Mouse (Mus musculus) monocyte, adult 2 months (primary cell): ENCODE measurements around the gene Cutc.

ENCODE experiments used
- DNase-seq, 2 experiments: peaks; one replicate each; pipeline ENCODE4 v3.0.0; 2022; ENCODE audit warnings: low spot score in 2 of 2, low read depth in 1 of 2

Cutc gene

DNA sequence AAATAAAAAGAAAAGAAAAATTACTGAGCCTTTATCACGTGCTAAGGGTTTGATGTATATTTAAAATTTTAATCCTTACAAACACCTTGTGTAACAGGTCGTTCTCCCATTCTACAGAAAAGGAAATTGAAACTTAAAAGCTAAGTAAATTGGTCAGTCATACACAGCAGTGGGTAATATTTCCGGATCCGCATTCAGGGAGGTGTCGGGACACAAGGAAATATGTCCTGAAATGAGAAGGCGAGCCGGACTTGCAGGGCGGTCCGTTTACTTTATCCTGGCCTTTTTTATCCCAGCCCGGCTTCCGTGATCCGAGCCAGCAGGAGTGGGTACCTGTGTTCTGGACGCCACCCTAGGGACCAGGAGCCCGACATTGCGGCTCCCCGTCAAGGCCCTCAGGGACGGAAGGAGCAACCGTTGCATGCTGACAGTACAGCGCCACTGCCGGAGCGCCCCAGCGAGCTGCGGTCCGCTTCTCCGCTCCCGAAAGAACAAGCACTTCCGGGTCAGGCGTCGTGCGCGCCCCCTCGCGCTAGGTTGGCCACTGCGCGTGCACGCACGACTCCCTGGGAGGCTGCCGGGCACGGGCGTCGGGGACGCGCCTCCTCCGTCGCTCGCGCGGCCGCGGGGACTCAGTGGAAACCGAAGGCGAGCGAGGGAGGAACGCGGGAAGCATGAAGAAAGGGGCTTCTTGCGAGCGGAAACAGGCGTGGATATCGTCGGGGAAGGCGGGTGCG is at the start of gene Cutc, which contains the start of gene Cox15:
Gene Cutc, plus strand, starts transcription at position 508 of the 737 bp plus-strand sequence.
Gene Cox15, minus strand, starts transcription at position 512 of the 737 bp plus-strand sequence.
- DNase-seq, result peak; percentile 86 to 92

DNA sequence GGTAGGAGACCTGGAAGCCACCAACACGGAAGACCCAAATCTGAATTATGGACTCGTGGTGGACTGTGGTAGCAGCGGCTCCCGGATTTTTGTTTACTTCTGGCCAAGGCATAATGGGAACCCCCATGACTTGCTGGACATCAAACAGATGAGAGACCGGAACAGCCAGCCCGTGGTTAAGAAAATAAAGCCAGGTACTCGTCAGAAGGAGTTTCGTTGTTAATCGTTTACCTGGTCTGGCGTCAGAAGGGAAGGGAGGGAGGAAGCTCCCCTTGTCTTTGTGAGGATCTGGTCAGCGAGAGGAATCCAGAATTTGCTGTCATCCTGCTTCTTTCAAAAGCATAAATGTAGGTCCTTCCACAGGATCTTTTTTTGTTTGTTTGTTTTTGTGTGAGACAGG is 48.6 kb upstream of the Cutc start:
- no peak for DNase-seq

DNA sequence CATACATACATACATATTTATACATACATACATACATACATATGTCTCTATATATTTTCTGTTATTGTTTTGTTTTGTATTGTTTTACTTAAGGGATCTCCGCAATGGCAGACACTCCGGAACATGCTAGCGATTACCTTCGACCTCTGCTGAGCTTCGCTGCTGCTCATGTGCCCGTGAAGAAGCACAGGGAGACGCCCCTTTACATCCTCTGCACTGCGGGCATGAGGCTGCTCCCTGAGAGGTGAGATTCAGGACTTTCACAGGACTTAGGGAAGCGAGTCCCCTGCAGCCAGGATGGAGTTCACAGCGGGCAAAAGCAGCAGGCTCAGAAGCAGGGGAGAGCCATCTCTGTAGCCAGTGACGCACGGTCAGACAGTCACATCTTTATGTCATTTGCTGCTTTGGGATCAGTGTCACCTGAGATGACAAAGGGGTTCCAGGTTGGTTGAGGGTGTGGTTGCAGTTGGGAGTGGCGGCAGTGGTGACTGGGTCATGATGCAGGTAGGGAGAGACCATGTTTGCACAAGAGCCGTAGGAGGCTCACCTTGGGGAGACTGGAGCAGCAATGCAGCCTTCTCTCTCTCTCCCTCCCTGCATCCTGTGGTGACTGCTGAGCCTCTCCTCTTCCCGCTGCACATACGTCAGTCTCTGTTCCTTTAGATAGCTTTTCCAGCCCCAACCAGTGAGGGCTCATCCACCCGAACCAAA is 47.9 kb upstream of the Cutc start:
- DNase-seq, result no peak

DNA sequence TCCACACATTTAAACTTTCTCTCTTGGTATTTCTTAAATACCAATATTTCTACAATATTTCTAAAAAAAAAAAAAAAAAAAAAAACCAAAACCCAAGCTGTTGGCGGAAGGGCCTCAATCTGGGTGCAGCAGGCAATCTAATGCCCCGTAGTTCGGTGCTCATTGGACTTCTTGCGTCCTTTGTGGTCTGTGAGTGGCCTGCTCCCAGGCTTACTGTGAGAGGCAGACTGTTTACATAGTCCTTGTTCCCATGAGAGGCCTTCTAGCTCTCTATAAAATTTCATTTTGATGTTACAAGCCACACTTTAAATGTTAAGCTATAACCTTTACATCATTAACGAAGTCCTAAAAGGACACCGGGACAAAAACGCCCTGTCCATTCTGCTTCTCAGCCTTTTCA is 44.6 kb upstream of the Cutc start:
- no peak for DNase-seq

DNA sequence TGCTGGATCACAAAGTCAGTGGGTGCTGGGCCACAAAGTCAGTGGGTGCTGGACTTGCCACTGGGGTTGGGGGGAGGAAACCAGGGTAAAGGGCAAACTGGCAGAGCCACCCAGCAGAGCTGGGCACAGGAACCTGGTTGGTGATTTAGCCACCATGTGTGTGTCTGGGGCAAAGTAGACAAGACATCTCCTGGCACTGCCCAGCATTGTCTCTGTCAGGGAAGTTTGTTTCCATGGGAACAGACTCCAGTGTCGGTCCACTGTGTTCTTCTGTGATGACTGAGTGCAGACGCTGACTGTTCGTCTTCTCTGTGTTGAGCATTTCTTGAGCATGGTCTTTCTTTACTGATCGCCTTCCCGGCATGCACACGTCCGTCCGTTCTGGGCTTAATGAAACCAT is 43.5 kb upstream of the Cutc start:
- no peak for DNase-seq

DNA sequence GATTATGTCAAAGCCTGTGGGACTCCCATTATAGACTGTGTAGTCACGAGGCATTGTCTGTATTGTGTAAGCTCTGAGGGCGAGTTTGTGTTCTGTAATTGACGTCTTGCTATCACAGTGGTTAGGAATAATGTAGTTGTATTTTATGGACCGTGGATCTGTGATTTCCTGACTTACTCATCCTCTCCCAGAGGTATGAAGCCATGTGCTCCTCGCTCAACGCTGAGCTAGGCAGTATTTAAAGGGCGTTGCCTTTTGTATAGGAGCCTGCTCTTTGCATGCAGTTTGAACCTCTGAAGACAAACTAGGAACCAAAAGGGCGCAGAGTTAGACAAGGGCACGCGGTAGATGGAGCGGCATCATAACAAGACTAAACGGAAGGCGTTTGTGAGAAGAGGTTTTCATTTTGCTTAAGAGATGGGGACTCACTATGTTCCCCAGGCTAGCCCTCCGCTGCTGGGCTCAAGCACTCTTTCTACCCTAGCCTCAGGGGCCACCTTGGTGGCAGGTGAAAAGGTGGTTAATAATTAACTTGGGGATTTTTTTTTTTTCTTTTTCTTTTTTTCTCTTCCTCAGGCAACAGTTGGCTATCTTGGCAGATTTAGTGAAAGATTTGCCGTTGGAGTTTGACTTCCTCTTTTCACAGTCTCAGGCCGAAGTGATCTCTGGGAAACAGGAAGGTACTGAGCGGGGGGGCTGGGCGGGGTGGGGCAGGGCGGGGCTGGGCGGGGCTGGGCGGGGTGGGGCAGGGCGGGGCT is 41.5 kb upstream of the Cutc start:
- peak; percentile 18 to 34 for DNase-seq

DNA sequence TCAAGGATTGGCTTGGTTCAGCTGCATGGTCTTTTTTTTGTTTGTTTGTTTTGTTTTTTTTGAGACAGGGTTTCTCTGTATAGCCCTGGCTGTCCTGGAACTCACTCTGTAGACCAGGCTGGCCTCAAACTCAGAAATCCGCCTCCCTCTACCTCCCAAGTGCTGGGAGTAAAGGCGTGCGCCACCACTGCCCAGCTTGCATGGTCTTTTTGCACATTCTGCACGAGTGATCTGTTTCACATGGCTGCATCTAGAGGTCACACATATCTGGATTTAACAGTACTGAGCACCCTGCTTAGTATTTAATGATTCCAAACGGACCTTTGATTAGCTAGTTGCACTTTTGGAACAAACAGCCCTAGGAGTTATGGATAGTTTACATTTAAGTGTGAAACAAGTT is 40.8 kb upstream of the Cutc start:
- DNase-seq, result no peak

DNA sequence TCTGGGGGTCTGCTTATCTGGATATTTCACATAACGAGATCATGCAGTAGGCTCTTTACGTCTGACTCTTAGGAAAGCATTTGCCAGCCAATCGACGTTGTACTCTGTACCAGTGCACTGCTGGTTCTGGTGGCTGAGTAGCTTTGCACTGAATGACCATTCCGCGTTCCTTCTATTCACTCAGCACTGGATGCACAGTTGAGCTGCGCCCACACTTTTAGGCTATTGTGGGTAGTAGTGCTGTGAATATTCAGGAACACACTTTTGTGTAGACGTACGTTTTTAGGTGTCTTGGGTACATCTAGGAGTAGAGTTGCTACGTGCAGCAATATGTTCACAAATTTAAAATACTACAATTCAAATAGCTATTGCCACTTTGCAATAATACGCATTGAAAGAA is 32.7 kb upstream of the Cutc start:
- no peak for DNase-seq

DNA sequence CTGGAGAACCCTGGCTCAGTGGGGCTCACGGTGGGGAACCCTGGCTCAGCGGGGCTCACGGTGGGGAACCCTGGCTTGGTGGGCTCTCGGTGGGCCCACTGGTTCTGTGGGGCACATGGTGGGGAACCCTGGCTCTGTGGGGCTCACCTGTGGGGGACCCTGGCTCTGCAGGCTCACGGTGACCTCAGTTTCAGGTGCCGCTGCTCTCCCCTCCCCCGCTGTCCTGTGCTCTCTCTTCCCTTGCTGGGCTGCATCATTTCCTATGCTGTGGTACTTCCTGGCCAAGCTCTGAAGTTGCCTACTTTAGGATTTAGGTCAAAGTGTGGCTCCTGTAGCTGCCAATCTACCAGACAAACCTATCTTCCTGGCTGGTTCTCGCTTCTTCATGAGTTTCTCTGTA is 29.9 kb upstream of the Cutc start:
- DNase-seq, result no peak

DNA sequence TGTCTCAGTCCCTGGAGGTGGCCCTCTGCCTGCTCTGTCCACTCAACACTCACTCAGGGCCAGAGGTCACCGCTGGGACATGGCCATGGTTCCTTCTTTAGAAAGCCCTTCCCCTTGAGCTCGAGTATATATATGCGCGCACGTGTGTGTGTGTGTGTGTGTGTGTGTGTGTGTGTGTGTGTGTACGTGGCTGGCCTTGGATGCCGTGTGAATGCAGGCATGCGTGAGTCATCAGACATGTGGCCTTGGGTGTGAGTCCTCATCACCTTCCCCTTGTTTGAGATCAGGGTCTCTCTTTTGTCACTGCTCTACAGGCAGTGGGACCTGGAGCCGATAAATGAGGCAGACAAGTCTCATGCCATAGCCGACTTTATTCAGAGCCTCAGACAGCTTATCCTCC is 29.3 kb upstream of the Cutc start:
- DNase-seq, result no peak

DNA sequence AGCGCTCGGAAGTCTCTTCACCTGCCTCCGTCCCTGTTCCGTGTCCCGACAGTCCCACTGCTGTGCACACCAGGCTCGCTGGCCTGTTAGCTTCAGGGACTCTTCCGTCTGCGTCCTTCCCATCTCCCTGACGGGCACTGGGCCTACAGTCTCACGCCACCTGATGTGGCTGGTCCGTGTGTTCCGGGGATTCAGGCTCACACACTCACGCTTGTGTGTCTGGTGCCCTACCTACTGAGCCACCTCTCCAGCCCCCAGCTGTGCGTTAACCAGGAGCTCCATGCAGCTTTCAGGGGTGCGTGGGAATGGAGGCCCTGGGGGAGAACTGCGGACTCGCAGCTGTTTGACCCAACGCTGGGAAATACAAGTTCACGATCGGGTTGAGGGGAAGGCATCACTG is 28.6 kb upstream of the Cutc start:
- no peak for DNase-seq

DNA sequence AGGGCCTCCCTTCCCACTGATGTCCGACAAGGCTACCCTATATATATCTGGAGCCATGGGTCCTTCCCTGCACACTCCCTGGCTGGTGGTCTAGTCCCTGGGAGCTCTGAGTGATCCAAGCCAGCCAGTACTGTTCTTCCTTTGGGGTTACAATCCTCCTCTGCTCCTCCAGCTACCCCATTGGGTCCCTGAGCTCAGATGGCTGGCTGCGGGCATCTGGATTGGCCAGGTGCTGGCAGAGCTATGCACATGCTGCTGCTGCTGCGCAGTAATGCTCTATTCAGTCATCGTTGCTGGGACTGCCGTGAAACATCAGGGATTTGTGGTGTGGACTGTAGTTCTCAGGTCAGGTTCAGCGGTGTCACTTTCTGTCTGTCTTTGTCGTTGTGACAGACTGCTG is 28.0 kb upstream of the Cutc start:
- DNase-seq, result no peak

DNA sequence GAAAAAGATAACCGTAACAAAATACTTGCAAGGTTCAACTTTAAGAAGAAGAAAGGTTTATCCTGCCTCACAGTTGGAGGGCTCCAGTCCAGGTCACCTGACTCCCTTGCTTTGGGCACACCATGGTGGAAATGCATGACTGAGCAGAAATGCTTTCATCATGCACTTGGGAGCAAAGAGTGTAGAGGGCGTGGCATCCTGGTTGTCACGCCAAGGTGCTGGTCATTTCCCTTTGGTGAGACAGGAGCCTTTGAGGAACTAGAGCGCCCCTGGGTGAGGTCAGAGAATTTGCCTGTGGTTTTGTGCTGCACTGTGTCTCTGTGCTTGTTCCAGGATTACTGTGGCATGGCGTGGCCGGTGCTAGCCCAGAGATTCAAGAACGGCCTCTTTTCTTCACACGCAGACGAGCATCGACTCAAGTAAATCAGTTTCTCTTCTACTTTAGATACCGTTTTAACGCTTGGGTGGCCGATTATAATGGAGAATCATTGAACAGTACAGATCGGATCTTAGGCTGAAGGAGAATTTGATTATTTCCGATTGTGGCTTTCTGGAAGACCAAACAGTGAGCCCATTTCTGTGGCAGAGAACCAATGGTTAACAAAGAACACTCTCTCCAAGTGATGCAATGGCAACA is 26.2 kb upstream of the Cutc start:
- peak in 1 of 2 experiments; percentile 27 for DNase-seq

DNA sequence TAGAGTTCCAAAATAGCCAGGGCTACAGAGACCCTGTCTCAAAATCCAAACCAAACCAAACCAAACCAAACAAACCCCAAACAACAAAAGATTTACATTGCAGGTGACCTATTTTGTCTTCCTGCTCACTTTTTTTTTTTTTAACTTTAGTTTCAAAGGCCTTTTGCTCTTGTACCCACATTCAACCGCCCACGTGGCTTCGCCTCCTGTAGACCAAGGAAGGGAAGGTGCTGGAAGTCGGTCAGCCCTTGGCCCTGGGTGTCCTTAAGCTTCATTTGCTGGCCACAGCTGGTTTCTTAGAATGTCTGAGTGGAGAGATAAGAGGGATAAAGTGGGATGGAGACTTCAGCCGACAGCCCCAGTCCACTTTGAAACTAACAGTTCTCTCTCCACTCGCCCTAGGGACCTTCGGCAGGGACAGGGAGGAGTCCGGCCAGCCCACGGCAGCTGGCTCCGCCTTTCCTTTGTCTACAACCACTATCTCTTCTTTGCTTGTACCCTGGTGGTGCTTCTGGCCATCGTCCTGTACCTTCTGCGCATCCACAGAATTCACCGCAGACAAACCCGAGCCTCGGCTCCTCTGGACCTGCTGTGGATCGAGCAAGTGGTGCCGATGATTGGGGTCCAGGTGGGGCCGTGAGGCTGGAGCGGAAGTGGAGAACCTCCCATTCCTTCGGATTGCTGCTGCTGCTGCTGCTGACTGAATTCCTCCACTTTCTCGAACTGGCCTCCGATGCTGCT is 23.3 kb upstream of the Cutc start:
- no peak for DNase-seq

DNA sequence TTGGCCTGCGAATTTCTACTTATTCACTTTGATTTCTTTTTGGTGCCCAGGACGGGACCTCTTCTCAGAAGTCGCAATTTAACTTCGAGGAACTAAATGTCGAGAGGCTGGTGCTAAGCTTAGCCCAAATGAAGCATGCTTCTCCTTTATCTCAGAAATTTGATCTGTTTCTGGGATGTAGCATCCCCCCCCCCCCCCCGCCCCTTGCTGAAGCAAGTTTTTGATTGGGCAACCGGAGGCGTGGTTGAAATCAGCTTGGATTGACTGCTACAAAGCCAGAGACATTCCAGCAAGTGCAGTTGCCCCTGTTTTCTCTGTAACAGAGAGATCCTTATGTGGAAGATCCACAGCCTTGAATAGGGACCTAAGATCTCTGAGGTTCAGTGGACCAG is 22.8 kb upstream of the Cutc start:
- no peak for DNase-seq

DNA sequence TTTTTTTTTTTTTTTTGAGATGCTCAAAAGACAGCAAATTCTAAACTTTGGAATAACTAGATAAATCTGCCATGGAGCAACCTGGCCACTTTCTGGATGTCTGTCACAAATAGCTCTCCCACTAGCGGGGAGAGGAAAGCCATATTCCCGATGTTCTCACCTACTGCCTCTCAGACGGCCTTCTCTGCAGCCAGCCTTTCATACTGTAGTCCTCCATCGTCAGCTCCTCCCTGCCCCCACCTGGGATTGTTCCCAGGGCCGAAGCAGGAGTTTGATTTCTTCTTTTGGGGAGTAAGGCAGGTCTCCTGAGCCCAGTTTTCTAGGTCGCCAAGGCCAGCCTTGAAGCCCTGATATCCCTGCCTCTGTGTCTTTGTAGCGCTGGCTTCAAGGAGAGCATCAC is 21.6 kb upstream of the Cutc start:
- DNase-seq, result no peak

DNA sequence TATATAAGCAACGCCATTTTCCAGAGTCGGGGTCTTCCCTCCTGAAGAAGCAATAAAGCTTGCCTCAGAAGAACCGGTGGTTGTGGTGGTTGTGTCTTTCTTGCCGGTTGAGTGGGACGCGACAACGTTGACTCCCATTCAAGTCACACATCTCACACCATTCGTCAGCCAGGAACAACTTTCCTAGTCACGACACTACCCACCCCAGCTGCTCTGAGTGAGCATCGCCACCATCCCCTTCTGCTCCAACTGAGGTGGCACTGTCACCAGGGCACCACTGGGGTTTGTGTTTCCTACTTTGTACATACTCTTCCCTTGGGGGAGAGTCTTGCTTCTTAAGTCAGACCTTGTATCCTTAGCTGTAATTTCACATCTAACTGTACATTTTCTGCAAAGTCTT is 14.4 kb upstream of the Cutc start:
- DNase-seq, result no peak

DNA sequence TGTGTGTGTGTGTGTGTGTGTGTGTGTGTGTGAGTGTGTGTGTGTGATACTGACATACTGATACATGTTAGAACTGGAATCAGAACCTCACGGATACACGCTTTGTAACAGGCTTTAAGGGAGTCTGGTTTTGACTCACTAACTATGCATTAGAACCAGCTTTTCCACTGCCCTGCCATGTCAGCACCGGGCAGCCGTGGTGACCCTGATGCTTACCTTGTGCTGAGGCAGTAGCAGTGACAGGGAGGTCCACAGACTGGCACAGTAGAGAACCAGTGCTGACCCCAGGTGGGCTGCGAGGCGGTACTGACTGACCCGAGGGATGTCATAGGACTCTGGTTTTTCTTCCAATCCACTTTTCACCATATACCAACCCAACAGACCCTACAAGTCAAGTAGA is 9.4 kb upstream of the Cutc start:
- DNase-seq, result no peak

DNA sequence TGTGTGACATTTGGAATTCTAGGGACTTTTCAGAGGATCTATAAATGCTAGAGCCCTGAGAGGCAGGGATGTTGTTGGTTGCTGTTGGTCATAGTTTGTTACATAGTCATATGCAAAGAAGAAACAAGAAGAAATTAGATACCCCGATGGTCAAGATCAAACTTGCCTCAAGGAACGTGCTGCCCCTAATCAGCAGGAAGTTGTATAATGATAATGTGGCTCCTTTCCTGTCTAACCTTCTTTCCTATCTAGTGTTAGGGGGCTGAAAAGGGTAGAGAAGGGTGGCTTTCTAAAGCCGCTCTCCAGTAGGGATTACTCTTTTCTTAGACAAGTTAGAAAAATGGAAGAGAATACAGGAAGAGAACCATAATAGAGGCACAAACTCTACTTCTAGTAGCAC is 7.1 kb upstream of the Cutc start:
- no peak for DNase-seq

DNA sequence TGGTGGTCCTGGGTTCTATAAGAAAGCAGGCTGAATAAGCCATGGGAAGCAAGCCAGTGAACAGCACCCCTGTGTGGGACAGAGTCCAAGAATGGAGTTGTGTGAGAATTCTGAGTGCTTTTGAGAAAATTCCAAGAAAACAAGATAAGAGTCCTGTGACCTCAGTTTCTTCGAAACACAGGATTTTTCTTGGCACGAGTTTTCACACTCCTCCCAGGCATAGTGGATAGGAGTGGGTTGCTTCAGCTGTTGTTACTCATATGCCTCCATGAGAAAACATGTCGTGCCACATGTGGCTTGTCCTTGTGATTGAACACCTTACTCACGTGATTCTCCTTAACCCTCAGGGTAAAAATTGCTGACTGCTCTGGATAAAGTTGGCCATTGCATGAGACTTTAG is 4.9 kb upstream of the Cutc start:
- no peak for DNase-seq

DNA sequence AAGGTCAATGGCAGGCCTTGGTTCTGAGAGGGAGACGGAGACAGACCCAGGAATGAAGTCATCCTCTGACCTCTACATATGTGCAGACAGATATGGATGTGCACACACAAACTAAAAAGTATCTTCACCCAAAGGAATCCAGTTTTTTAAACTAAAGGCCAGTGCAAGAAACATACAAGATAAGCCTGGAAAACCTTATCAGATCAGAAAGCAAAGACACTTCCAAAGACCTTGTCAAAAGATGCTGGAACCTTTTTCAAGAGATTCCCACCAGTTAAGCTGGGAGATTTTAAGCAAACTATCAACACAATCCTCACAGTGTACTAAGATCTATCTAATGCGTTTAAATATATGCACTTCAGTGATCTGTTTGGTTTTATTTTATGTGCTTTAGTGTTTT is 2.8 kb upstream of the Cutc start:
- DNase-seq, result no peak
